Mouse (Mus musculus): Measurements from ENCODE around the gene Trappc6b. TPM values are rescaled to one million over a fixed set of nuclear protein-coding genes. Genes with fewer than 3 reads are reported as not detected.

Trappc6b gene
- polyA plus RNA-seq, 1 experiment from 2014 or later, result 86.3 TPM

- DNase-seq (ENCODE audit: low read depth, low spot score) (no peak), ATAC-seq (peak; percentile 61)
- H3K27me3 ChIP-seq, result no peaks in the 10 kb centered on the region
- CTCF ChIA-PET, result no interaction called here
- in situ Hi-C loops (cut with MboI; ENCODE audit: low pct_unique_long_range_greater_than_20kb), result no loop called here
- POLR2A ChIA-PET, result interaction anchor here (0.6 to 1.3 kb wide), 2 partner anchors 34 to 207 kb away, joined by 3 to 4 read pairs; partner anchors contain the start of gene Fbxo33
- no peak for TF ChIP-seq CTCF (IDR thresholded peaks at IDR 0.05)
These were observed 48.0 kb downstream of the Trappc6b start, which contains the start of gene Gemin2 for GRCm38 (mm10) chr12:59013234-59013633. Gene Gemin2, plus strand, starts transcription at chr12:59013393.

GRCm38 (mm10) chr12:59012710-59013091 is 48.6 kb downstream of the Trappc6b start:
- in situ Hi-C loops (cut with MboI; ENCODE audit: low pct_unique_long_range_greater_than_20kb), result no loop called here
- DNase-seq (ENCODE audit: low read depth, low spot score), result no peak
- CTCF ChIA-PET, result interaction anchor here (1.3 kb wide), 1 partner anchor 36 kb away, joined by 3 read pairs; no protein-coding TSS in a partner anchor

GRCm38 (mm10) chr12:59011844-59012709 is 49.2 kb downstream of the Trappc6b start, which contains the start of gene Sec23a:
Gene Sec23a, minus strand, starts transcription at chr12:59012017.
- CTCF ChIA-PET, result interaction anchor here (1.3 kb wide), 1 partner anchor 35 kb away, joined by 3 read pairs; no protein-coding TSS in a partner anchor
- no peak for TF ChIP-seq CTCF (IDR thresholded peaks at IDR 0.05)
- ATAC-seq (peak; percentile 95), DNase-seq (ENCODE audit: low read depth, low spot score) (peak; percentile 81)
- in situ Hi-C loops (cut with MboI; ENCODE audit: low pct_unique_long_range_greater_than_20kb), result no loop called here
- H3K27me3 ChIP-seq, result no peaks in the 10 kb centered on the region
- POLR2A ChIA-PET, result interaction anchor here (0.6 kb wide), 1 partner anchor 11 kb away, joined by 5 read pairs; no protein-coding TSS in a partner anchor

More at GRCm38 (mm10) chr12:59012710-59013091, 48.6 kb downstream of the Trappc6b start:
- ATAC-seq, result no peak
- POLR2A ChIA-PET, result interaction anchor here (0.6 to 1.3 kb wide), 2 partner anchors 34 to 207 kb away, joined by 3 to 4 read pairs; partner anchors contain the start of gene Fbxo33
- H3K27me3 ChIP-seq, result no peaks in the 10 kb centered on the region
- no peak for TF ChIP-seq CTCF (IDR thresholded peaks at IDR 0.05)

GRCm38 (mm10) chr12:59011275-59011843 is 49.9 kb downstream of the Trappc6b start:
- in situ Hi-C loops (cut with MboI; ENCODE audit: low pct_unique_long_range_greater_than_20kb), result no loop called here
- no peak for TF ChIP-seq CTCF (IDR thresholded peaks at IDR 0.05)
- ATAC-seq, result peak; percentile 64
- ChIA-PET CTCF (interaction anchor here (1.3 kb wide), 1 partner anchor 34 kb away, joined by 3 read pairs; no protein-coding TSS in a partner anchor), POLR2A (interaction anchor here (0.6 kb wide), 1 partner anchor 11 kb away, joined by 5 read pairs; no protein-coding TSS in a partner anchor)
- DNase-seq (ENCODE audit: low read depth, low spot score), result no peak
- no peaks in the 10 kb centered on the region for H3K27me3 ChIP-seq

- CTCF ChIA-PET, result no interaction called here
- TF ChIP-seq CTCF (IDR thresholded peaks at IDR 0.05), result no peak
- in situ Hi-C loops (cut with MboI; ENCODE audit: low pct_unique_long_range_greater_than_20kb), result no loop called here
- DNase-seq (ENCODE audit: low read depth, low spot score) (no peak), ATAC-seq (no peak)
- POLR2A ChIA-PET, result no interaction called here
- no peaks in the 10 kb centered on the region for H3K27me3 ChIP-seq
These were observed 50.8 kb downstream of the Trappc6b start for GRCm38 (mm10) chr12:59010482-59010881.

Other genes with a start within 250 kb of the Trappc6b start
- gene Sec23a, start 49.5 kb downstream of the Trappc6b start, polyA plus RNA-seq (2021), result 47.3 TPM
- 13.9 TPM for gene Gemin2, start 48.1 kb downstream of the Trappc6b start, polyA plus RNA-seq (2021)
- 55.8 TPM for gene Pnn, start 5.4 kb upstream of the Trappc6b start, polyA plus RNA-seq (2021)
- 103 TPM for gene Mia2, start 34.3 kb upstream of the Trappc6b start, polyA plus RNA-seq (2021)
- 24.2 TPM for gene Fbxo33, start 158.3 kb upstream of the Trappc6b start, polyA plus RNA-seq (2021)